Mouse (Mus musculus) stomach, postnatal 0 days (tissue): Measurements from ENCODE around the gene Ascl4. TPM values are rescaled to one million over a fixed set of nuclear protein-coding genes. Genes with fewer than 3 reads are reported as not detected.

Source experiments
- ATAC-seq: fragments of 200-750 bp; cut with Nextera tagmentation; 2 replicates; pipeline ENCODE4 v1.8.0; 2017; ENCODE audit not compliant: low FRiP score, low TSS enrichment
- DNase-seq: peaks from one replicate; pipeline ENCODE4 v3.0.0-alpha.2; 2016; ENCODE audit warnings: low spot score
- H3K27ac ChIP-seq: fragments of 300-500 bp; sonication (generic); replicated peaks from 2 replicates; pipeline ENCODE4 v1.5.1; 2014; ENCODE audit warnings: mild to moderate bottlenecking, control low read depth
- H3K27me3 ChIP-seq: fragments of 300-500 bp; sonication (generic); 2 replicates; pipeline ENCODE4 v1.6.1; 2014; ENCODE audit warnings: low read length; ENCODE audit not compliant: control insufficient read depth, insufficient read depth
- H3K36me3 ChIP-seq: fragments of 300-500 bp; sonication (generic); 2 replicates; pipeline ENCODE4 v1.6.1; 2014; ENCODE audit warnings: low read length, mixed read lengths; ENCODE audit not compliant: control insufficient read depth, insufficient read depth
- H3K4me1 ChIP-seq: fragments of 300-500 bp; sonication (generic); replicated peaks from 2 replicates; pipeline ENCODE4 v1.6.1; 2014; ENCODE audit warnings: antibody characterized with exemption; ENCODE audit not compliant: control insufficient read depth, insufficient read depth
- H3K4me2 ChIP-seq: fragments of 300-500 bp; sonication (generic); replicated peaks from 2 replicates; pipeline ENCODE4 v1.6.1; 2014; ENCODE audit warnings: low read depth, mild to moderate bottlenecking, control low read depth, moderate library complexity
- H3K4me3 ChIP-seq: fragments of 300-500 bp; sonication (generic); 2 replicates; pipeline ENCODE4 v1.5.1; 2014; ENCODE audit warnings: low read depth, low read length, control low read depth
- H3K9ac ChIP-seq: fragments of 300-500 bp; sonication (generic); 2 replicates; pipeline ENCODE4 v1.6.1; 2014; ENCODE audit warnings: mild to moderate bottlenecking, low read length, control low read depth, mixed read lengths
- H3K9me3 ChIP-seq: fragments of 300-500 bp; sonication (generic); 2 replicates; pipeline ENCODE4 v1.6.1; 2016; ENCODE audit warnings: low read length; ENCODE audit not compliant: control insufficient read depth
- CTCF ChIP-seq: IDR thresholded peaks from 2 replicates; pipeline ENCODE4 v1.5.1; 2016; ENCODE audit warnings: antibody characterized with exemption, low read depth, mild to moderate bottlenecking, moderate library complexity
- EP300 ChIP-seq: optimal IDR thresholded peaks from 2 replicates; pipeline ENCODE3; 2016; ENCODE audit warnings: antibody characterized with exemption
- WGBS: fragments of 180-500 bp; shearing (Covaris S2); extraction: QIAGEN DNeasy Blood & Tissue Kit; methylation state at CpG from one replicate; pipeline ENCODE4 v1.1.7; 2014; 5-methylcytosine and 5-hydroxymethylcytosine counted together
- polyA plus RNA-seq: library from polyadenylated mRNA; unstranded; fragments of >200 nt; fragmentation: Nextera tagmentation; extraction: Ambion mirVana; gene quantifications from 2 replicates; pipeline ENCODE4 v1.2.1, GENCODE M21; 2015

The Ascl4 gene
- polyA plus RNA-seq, 1 experiment from 2014 or later = 0.30 TPM

DNA sequence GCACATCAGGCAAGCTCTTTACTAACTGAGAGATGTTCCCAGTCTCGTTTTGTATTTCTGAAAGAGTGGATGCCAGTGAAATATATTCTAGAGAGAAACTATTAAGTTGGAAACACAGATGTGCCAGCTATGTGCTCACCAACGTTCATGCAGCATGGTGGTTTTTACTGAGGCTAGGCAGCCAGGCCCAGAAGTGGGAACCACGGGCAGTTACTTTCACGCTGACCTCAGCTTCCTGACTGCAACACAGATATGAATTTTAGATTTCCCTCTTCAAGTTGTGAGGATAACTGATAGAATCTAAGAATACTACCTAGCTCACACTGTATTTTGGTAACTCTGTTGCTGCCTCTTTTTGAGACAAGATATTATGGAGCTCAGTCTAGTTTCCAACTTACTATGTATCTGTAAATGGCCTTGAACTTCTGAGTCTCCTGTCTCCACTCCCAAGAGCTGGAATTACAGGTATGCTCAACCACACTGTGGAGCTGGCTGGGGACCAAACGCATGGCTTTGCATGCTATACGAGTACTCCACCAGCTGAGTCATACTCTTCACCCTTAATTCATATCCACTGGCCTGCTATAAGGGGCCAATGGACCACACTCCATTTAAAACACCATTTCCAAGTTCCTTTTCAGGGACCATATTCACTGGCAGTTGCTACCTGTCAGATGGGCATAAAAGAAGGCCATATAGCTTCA is 62.1 kb downstream of the Ascl4 start:
- Histone ChIP-seq H3K36me3 (no peaks in the 10 kb centered on the region), H3K27me3 (no peaks in the 10 kb centered on the region), H3K4me1 (no peaks in the 10 kb centered on the region), H3K9ac (no peak overlapping the region), H3K4me2 (no peak overlapping the region), H3K9me3 (no peaks in the 10 kb centered on the region), H3K27ac (peak overlapping the region; percentile 78), H3K4me3 (no peak overlapping the region)
- no peak for TF ChIP-seq EP300
- no peak for TF ChIP-seq CTCF
- DNase-seq (no peak), ATAC-seq (no peak)
- WGBS = 68% methylated on average over 6 of the region's 6 CpGs

DNA sequence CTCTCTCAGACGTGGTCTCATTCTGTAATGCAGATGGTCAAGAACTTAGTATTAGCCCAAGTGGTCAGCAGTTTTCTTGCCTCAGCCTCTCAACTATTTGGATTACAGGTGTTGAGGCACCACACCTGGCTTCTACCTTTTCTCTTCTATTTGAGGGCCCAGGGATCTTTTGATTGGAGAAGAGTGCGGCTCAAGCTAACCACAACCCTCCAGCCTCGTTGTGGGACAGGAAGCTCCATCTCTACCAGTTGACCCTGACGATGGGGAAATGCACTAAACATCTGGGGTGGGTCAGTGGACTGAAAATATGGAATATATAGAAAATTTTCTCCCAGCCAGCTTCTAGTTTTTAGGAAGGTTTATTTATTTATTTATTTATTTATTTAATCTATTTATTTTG is 64.9 kb downstream of the Ascl4 start:
- no peak for DNase-seq
- Histone ChIP-seq H3K4me3 (no peak overlapping the region), H3K9ac (no peak overlapping the region), H3K27me3 (no peaks in the 10 kb centered on the region), H3K4me1 (no peaks in the 10 kb centered on the region), H3K36me3 (no peaks in the 10 kb centered on the region), H3K9me3 (no peaks in the 10 kb centered on the region), H3K27ac (no peak overlapping the region), H3K4me2 (no peak overlapping the region)
- no peak for ATAC-seq
- WGBS = 72% methylated on average over 4 of the region's 4 CpGs
- TF ChIP-seq EP300 = no peak
- TF ChIP-seq CTCF = no peak

GRCm38 (mm10) chr10:85993836-85994235 is 66.4 kb downstream of the Ascl4 start:
- Histone ChIP-seq H3K9ac (no peak overlapping the region), H3K27me3 (no peaks in the 10 kb centered on the region), H3K4me3 (no peak overlapping the region), H3K36me3 (no peaks in the 10 kb centered on the region), H3K4me1 (no peaks in the 10 kb centered on the region), H3K4me2 (no peak overlapping the region), H3K9me3 (no peaks in the 10 kb centered on the region), H3K27ac (no peak overlapping the region)
- TF ChIP-seq EP300 = no peak
- TF ChIP-seq CTCF = no peak
- WGBS = 83% methylated on average over 9 of the region's 9 CpGs
- DNase-seq (no peak), ATAC-seq (no peak)

DNA sequence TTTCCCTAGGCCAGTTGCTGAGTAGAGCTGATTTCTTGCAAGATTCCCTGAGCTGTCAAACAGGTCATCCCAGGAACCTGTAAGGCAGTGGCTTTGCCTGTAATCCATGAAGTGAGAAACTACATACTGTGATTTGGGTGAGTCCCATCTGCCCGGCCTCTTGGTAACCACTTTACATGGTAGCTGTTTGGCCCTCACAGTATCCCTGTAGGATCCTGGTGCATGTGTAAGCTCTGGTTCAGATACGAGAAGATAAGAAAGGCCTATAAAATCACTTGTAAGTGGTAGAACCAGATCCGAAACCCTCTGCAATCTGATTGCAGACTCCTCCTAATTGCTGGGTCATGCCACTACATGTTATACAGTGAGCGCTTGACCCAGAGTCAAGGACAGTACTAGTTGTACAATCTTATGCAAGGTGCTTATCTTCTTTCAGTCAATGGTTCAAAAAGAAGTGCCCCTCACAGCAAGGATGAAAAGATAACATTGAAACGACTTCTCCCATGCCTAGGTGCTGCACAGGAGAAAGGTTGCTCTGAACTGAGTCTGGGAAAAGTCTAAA is 67.1 kb downstream of the Ascl4 start:
- Histone ChIP-seq H3K27ac (peak overlapping the region; percentile 24; the same call in 1 of the 2 replicates), H3K4me3 (no peak overlapping the region), H3K36me3 (no peaks in the 10 kb centered on the region), H3K4me2 (no peak overlapping the region), H3K9me3 (no peaks in the 10 kb centered on the region), H3K9ac (no peak overlapping the region), H3K27me3 (no peaks in the 10 kb centered on the region), H3K4me1 (no peaks in the 10 kb centered on the region)
- WGBS = 55% methylated on average over 5 of the region's 5 CpGs
- TF ChIP-seq EP300 (no peak), CTCF (no peak)
- ATAC-seq (no peak), DNase-seq (no peak)

Other genes with a start within 250 kb of the Ascl4 start
- gene Pwp1, start 98.2 kb upstream of the Ascl4 start, polyA plus RNA-seq = 30.2 and 31.9 TPM in 2 replicates
- gene Prdm4, start 10.5 kb upstream of the Ascl4 start, polyA plus RNA-seq = 5.3 and 6.7 TPM in 2 replicates
- gene Rtcb, start 30.1 kb downstream of the Ascl4 start, polyA plus RNA-seq = 101 and 102 TPM in 2 replicates
- gene Bpifc, start 84.2 kb downstream of the Ascl4 start, polyA plus RNA-seq = 14.9 and 15.6 TPM in 2 replicates
- gene Fbxo7, start 94.3 kb downstream of the Ascl4 start, polyA plus RNA-seq = 24.8 and 28.1 TPM in 2 replicates